Mouse (Mus musculus): ENCODE data around the gene Alox12b. TPM values are rescaled to one million over a fixed set of nuclear protein-coding genes. Genes with fewer than 3 reads are reported as not detected.

The Alox12b gene
- polyA plus RNA-seq, 1 experiment from 2014 or later, result 0.08 TPM

Other genes starting within 250 kb of the Alox12b start
- gene Odf4, start 229.9 kb upstream of the Alox12b start, polyA plus RNA-seq (2014; fragmentation: Nextera tagmentation; extraction: Ambion mirVana), result not detected in 2 replicates
- 5.2 and 6.1 TPM in 2 replicates for gene Arhgef15, start 199.5 kb upstream of the Alox12b start, polyA plus RNA-seq (2014; fragmentation: Nextera tagmentation; extraction: Ambion mirVana)
- 1.6 and 2.4 TPM in 2 replicates for gene Slc25a35, start 188.9 kb upstream of the Alox12b start, polyA plus RNA-seq (2014; fragmentation: Nextera tagmentation; extraction: Ambion mirVana)
- gene Rangrf, start 181.8 kb upstream of the Alox12b start, polyA plus RNA-seq (2014; fragmentation: Nextera tagmentation; extraction: Ambion mirVana), result 64.8 and 67.8 TPM in 2 replicates
- gene Pfas, start 148.5 kb upstream of the Alox12b start, polyA plus RNA-seq (2014; fragmentation: Nextera tagmentation; extraction: Ambion mirVana), result 48.2 and 55.8 TPM in 2 replicates
- 94.0 and 95.7 TPM in 2 replicates for gene Ctc1, start 141.1 kb upstream of the Alox12b start, polyA plus RNA-seq (2014; fragmentation: Nextera tagmentation; extraction: Ambion mirVana)
- gene Aurkb, start 111.3 kb upstream of the Alox12b start, polyA plus RNA-seq (2014; fragmentation: Nextera tagmentation; extraction: Ambion mirVana), result 199 and 209 TPM in 2 replicates
- 7.9 and 9.2 TPM in 2 replicates for gene Borcs6, start 97.3 kb upstream of the Alox12b start, polyA plus RNA-seq (2014; fragmentation: Nextera tagmentation; extraction: Ambion mirVana)
- 60.3 and 60.6 TPM in 2 replicates for gene Tmem107, start 86.2 kb upstream of the Alox12b start, polyA plus RNA-seq (2014; fragmentation: Nextera tagmentation; extraction: Ambion mirVana)
- 95.9 and 98.4 TPM in 2 replicates for gene Vamp2, start 68.5 kb upstream of the Alox12b start, polyA plus RNA-seq (2014; fragmentation: Nextera tagmentation; extraction: Ambion mirVana)
- gene Per1, start 61.8 kb upstream of the Alox12b start, polyA plus RNA-seq (2014; fragmentation: Nextera tagmentation; extraction: Ambion mirVana), result 8.2 and 10.0 TPM in 2 replicates
- gene Hes7, start 36.6 kb upstream of the Alox12b start, polyA plus RNA-seq (2014; fragmentation: Nextera tagmentation; extraction: Ambion mirVana), result 0.11 and 0.24 TPM in 2 replicates
- gene 9130213A22Rik, start 34.4 kb upstream of the Alox12b start, polyA plus RNA-seq (2014; fragmentation: Nextera tagmentation; extraction: Ambion mirVana), result 0.39 TPM in 1 of 2 replicates, not detected in the other
- gene Aloxe3, start 31.1 kb upstream of the Alox12b start, polyA plus RNA-seq (2014; fragmentation: Nextera tagmentation; extraction: Ambion mirVana), result not detected in 2 replicates
- 0.08 and 0.11 TPM in 2 replicates for gene Alox8, start 40.9 kb downstream of the Alox12b start, polyA plus RNA-seq (2014; fragmentation: Nextera tagmentation; extraction: Ambion mirVana)
- gene Gucy2e, start 80.0 kb downstream of the Alox12b start, polyA plus RNA-seq (2014; fragmentation: Nextera tagmentation; extraction: Ambion mirVana), result 0.05 and 0.07 TPM in 2 replicates
- 31.7 and 32.1 TPM in 2 replicates for gene Cntrob, start 166.8 kb downstream of the Alox12b start, polyA plus RNA-seq (2014; fragmentation: Nextera tagmentation; extraction: Ambion mirVana)
- 188 and 196 TPM in 2 replicates for gene Trappc1, start 167.0 kb downstream of the Alox12b start, polyA plus RNA-seq (2014; fragmentation: Nextera tagmentation; extraction: Ambion mirVana)
- 3.5 and 3.7 TPM in 2 replicates for gene Kcnab3, start 169.3 kb downstream of the Alox12b start, polyA plus RNA-seq (2014; fragmentation: Nextera tagmentation; extraction: Ambion mirVana)
- 25.7 and 30.1 TPM in 2 replicates for gene Rnf227, start 183.5 kb downstream of the Alox12b start, polyA plus RNA-seq (2014; fragmentation: Nextera tagmentation; extraction: Ambion mirVana)
- gene Chd3, start 212.4 kb downstream of the Alox12b start, polyA plus RNA-seq (2014; fragmentation: Nextera tagmentation; extraction: Ambion mirVana), result 53.0 and 61.4 TPM in 2 replicates
- 105 and 109 TPM in 2 replicates for gene Naa38, start 238.5 kb downstream of the Alox12b start, polyA plus RNA-seq (2014; fragmentation: Nextera tagmentation; extraction: Ambion mirVana)
- 43.7 and 44.4 TPM in 2 replicates for gene Cyb5d1, start 238.6 kb downstream of the Alox12b start, polyA plus RNA-seq (2014; fragmentation: Nextera tagmentation; extraction: Ambion mirVana)
- 15.6 and 18.5 TPM in 2 replicates for gene Tmem88, start 241.2 kb downstream of the Alox12b start, polyA plus RNA-seq (2014; fragmentation: Nextera tagmentation; extraction: Ambion mirVana)

All from forebrain, embryonic 11.5 days (tissue).